Mouse (Mus musculus): ENCODE measurements around the gene Osgepl1.
"Not testable (repeated sequence)": the region's sequence is repeated elsewhere in the genome, so short reads cannot be mapped to it uniquely, and the experiment has no call there.

The Osgepl1 gene

GRCm38 (mm10) chr1:53312989-53313967, at the start of gene Osgepl1:
Osgepl1 (plus strand) TSS chr1:53313624.
- DNase-seq (ENCODE audit: low read depth in 2 of 2, low spot score in 2 of 2) = peak; percentile 65 to 69

- not testable (repeated sequence) for DNase-seq (ENCODE audit: low read depth in 2 of 2, low spot score in 2 of 2)
Measured at GRCm38 (mm10) chr1:53264958-53265612, 48.3 kb upstream of the Osgepl1 start.

- DNase-seq (ENCODE audit: low read depth in 2 of 2, low spot score in 2 of 2) = no peak
Measured at GRCm38 (mm10) chr1:53269901-53270300, 43.5 kb upstream of the Osgepl1 start.

GRCm38 (mm10) chr1:53272646-53273045, 40.8 kb upstream of the Osgepl1 start:
- no peak for DNase-seq (ENCODE audit: low read depth in 2 of 2, low spot score in 2 of 2)

- no peak for DNase-seq (ENCODE audit: low read depth in 2 of 2, low spot score in 2 of 2)
Measured at GRCm38 (mm10) chr1:53291197-53291596, 22.2 kb upstream of the Osgepl1 start.

- DNase-seq (ENCODE audit: low read depth in 2 of 2, low spot score in 2 of 2) = peak; percentile 76 to 81
Measured at GRCm38 (mm10) chr1:53296581-53297383, 16.6 kb upstream of the Osgepl1 start, which contains the start of the genes Pms1, Ormdl1 and Gm28778. Pms1 (minus strand) TSS chr1:53297018. Ormdl1 (plus strand) TSS chr1:53297095. Gm28778 (plus strand) TSS chr1:53297111.

- DNase-seq (ENCODE audit: low read depth in 2 of 2, low spot score in 2 of 2) = no peak
Measured at GRCm38 (mm10) chr1:53300506-53300905, 12.9 kb upstream of the Osgepl1 start.

GRCm38 (mm10) chr1:53321662-53322344, 8.4 kb downstream of the Osgepl1 start:
- no peak for DNase-seq (ENCODE audit: low read depth in 2 of 2, low spot score in 2 of 2)

GRCm38 (mm10) chr1:53323254-53323653, 9.8 kb downstream of the Osgepl1 start:
- DNase-seq (ENCODE audit: low read depth in 2 of 2, low spot score in 2 of 2) = no peak

- DNase-seq (ENCODE audit: low read depth in 2 of 2, low spot score in 2 of 2) = no peak
Measured at GRCm38 (mm10) chr1:53324277-53324676, 10.9 kb downstream of the Osgepl1 start.

GRCm38 (mm10) chr1:53324827-53325494, 11.5 kb downstream of the Osgepl1 start:
- DNase-seq (ENCODE audit: low read depth in 2 of 2, low spot score in 2 of 2) = no peak

GRCm38 (mm10) chr1:53333527-53333926, 20.1 kb downstream of the Osgepl1 start:
- DNase-seq (ENCODE audit: low read depth in 2 of 2, low spot score in 2 of 2) = not testable (repeated sequence)

- DNase-seq (ENCODE audit: low read depth in 2 of 2, low spot score in 2 of 2) = no peak
Measured at GRCm38 (mm10) chr1:53335465-53335864, 22.0 kb downstream of the Osgepl1 start.

GRCm38 (mm10) chr1:53337403-53337802, 24.0 kb downstream of the Osgepl1 start:
- DNase-seq (ENCODE audit: low read depth in 2 of 2, low spot score in 2 of 2) = not testable (repeated sequence)

GRCm38 (mm10) chr1:53341071-53341470, 27.6 kb downstream of the Osgepl1 start:
- DNase-seq (ENCODE audit: low read depth in 2 of 2, low spot score in 2 of 2) = no peak

- DNase-seq (ENCODE audit: low read depth in 2 of 2, low spot score in 2 of 2) = peak; percentile 98 to 99
Measured at GRCm38 (mm10) chr1:53352327-53353261, 39.2 kb downstream of the Osgepl1 start, which contains the start of the genes Asdurf, Gm28551 and Asnsd1. Asdurf (minus strand) TSS chr1:53352619. Gm28551 (minus strand) TSS chr1:53352667. Asnsd1 (minus strand) TSS chr1:53352752.

- DNase-seq (ENCODE audit: low read depth in 2 of 2, low spot score in 2 of 2) = no peak
Measured at GRCm38 (mm10) chr1:53358988-53359387, 45.6 kb downstream of the Osgepl1 start.

Data from CD8-positive naive resting alpha-beta T cell, adult 2 months (primary cell).